Mouse (Mus musculus) liver, postnatal 0 days (tissue): ENCODE data around the gene Ctbs. TPM values are rescaled to one million over a fixed set of nuclear protein-coding genes. Genes with fewer than 3 reads are reported as not detected.

Source experiments
- ATAC-seq: fragments of 200-750 bp; cut with Nextera tagmentation; 2 replicates; pipeline ENCODE4 v1.8.0; 2017; ENCODE audit warnings: mild to moderate bottlenecking, moderate library complexity
- DNase-seq: peaks from one replicate; pipeline ENCODE4 v3.0.0-alpha.2; 2016
- H3K27ac ChIP-seq: fragments of 300-500 bp; sonication (generic); 2 replicates; pipeline ENCODE4 v1.5.1; 2014; ENCODE audit warnings: antibody characterized with exemption, moderate library complexity, mild to moderate bottlenecking, low read depth
- H3K27me3 ChIP-seq: fragments of 300-500 bp; sonication (generic); 2 replicates; pipeline ENCODE4 v1.6.1; 2014; ENCODE audit warnings: low read length, control low read depth, mixed read lengths; ENCODE audit not compliant: insufficient read depth
- H3K36me3 ChIP-seq: fragments of 300-500 bp; sonication (generic); replicated peaks from 2 replicates; pipeline ENCODE4 v1.6.1; 2014; ENCODE audit warnings: mild to moderate bottlenecking, control low read depth, low read length, moderate library complexity, mixed read lengths; ENCODE audit not compliant: insufficient read depth
- H3K4me1 ChIP-seq: fragments of 300-500 bp; sonication (generic); 2 replicates; pipeline ENCODE4 v1.6.1; 2014; ENCODE audit warnings: antibody characterized with exemption, mild to moderate bottlenecking, control low read depth; ENCODE audit not compliant: insufficient read depth
- H3K4me2 ChIP-seq: fragments of 300-500 bp; sonication (generic); 2 replicates; pipeline ENCODE4 v1.6.1; 2014; ENCODE audit warnings: low read depth, mild to moderate bottlenecking, low read length, moderate library complexity, mixed read lengths
- H3K4me3 ChIP-seq: fragments of 300-500 bp; sonication (generic); 2 replicates; pipeline ENCODE4 v1.5.1; 2014; ENCODE audit warnings: low read depth, low read length
- H3K9ac ChIP-seq: fragments of 300-500 bp; sonication (generic); replicated peaks from 2 replicates; pipeline ENCODE4 v1.6.1; 2014; ENCODE audit warnings: mild to moderate bottlenecking, moderate library complexity
- H3K9me3 ChIP-seq: fragments of 300-500 bp; sonication (generic); 2 replicates; pipeline ENCODE4 v1.6.1; 2016; ENCODE audit warnings: mild to moderate bottlenecking, control low read depth, low read length, mixed read lengths
- CTCF ChIP-seq: sonication (generic); IDR thresholded peaks from 2 replicates; pipeline ENCODE4 v1.5.1; 2016; ENCODE audit warnings: antibody characterized with exemption, low read depth
- EP300 ChIP-seq: IDR thresholded peaks from 2 replicates; pipeline ENCODE4 v1.6.1; 2016; ENCODE audit warnings: antibody characterized with exemption, low read depth, mild to moderate bottlenecking
- WGBS: fragments of 180-500 bp; shearing (Covaris S2); extraction: QIAGEN DNeasy Blood & Tissue Kit; methylation state at CpG from one replicate; pipeline ENCODE4 v1.1.7; 2014; ENCODE audit not compliant: insufficient replicate concordance; 5-methylcytosine and 5-hydroxymethylcytosine counted together
- polyA plus RNA-seq: library from polyadenylated mRNA; unstranded; fragments of >200 nt; fragmentation: Nextera tagmentation; extraction: Ambion mirVana; gene quantifications from 2 replicates; pipeline ENCODE4 v1.2.1, GENCODE M21; 2015

Ctbs gene
- 8.3 and 9.9 TPM in 2 replicates for polyA plus RNA-seq

GRCm38 (mm10) chr3:146449745-146450250, at the start of gene Ctbs:
Gene Ctbs, plus strand, starts transcription at chr3:146449795.
- H3K4me3 ChIP-seq = peak within 1 kb of the TSS; percentile 59
- H3K36me3 ChIP-seq = no peaks in the 10 kb centered on the region
- H3K4me1 ChIP-seq = peaks cover 9% of the 10 kb centered on the region
- H3K27me3 ChIP-seq = no peaks in the 10 kb centered on the region
- TF ChIP-seq EP300 (no peak), CTCF (no peak)
- DNase-seq = no peak
- peak within 1 kb of the TSS; percentile 93 for H3K27ac ChIP-seq
- 0 out of 2 replicates have a peak, but pooled peaks have one; percentile 0 for ATAC-seq
- peak within 1 kb of the TSS; percentile 84 for H3K4me2 ChIP-seq
- H3K9me3 ChIP-seq = no peaks in the 10 kb centered on the region
- H3K9ac ChIP-seq = peak within 1 kb of the TSS; percentile 83
- 52% methylated on average over 9 of the region's 9 CpGs for WGBS

DNA sequence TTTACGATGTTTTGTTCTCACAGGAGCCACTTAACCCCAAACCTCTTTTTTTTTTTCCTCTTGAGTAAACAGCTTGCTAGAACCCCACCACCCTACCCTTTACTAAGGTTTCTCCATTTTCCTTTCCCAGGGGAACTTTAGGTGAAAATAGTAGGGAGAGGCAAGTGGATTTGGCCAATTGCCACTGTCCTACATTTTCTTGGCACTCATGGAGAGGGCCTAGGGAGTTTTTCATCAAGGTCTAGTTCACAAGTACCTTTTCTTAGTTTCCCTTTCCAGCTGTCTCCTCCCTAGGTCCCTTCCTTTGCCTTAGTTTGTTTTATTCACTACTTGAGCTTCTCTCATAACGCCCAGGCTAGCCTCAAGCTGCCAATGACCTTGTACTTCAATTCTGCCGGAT, 45.8 kb upstream of the Ctbs start:
- Histone ChIP-seq H3K27ac (peak overlapping the region; percentile 83), H3K4me1 (peaks cover 25% of the 10 kb centered on the region), H3K9ac (peak overlapping the region; percentile 93), H3K4me3 (peak overlapping the region; percentile 96), H3K9me3 (no peaks in the 10 kb centered on the region), H3K27me3 (no peaks in the 10 kb centered on the region), H3K36me3 (no peaks in the 10 kb centered on the region), H3K4me2 (peak overlapping the region; percentile 98)
- TF ChIP-seq EP300 (no peak), CTCF (no peak)
- 38% methylated on average over 3 of the region's 3 CpGs for WGBS
- no peak for ATAC-seq
- DNase-seq = no peak

- peak; percentile 99 for DNase-seq
- H3K9me3 ChIP-seq = no peaks in the 10 kb centered on the region
- TF ChIP-seq CTCF (no peak), EP300 (no peak)
- WGBS = under 1% methylated on average over 54 of the region's 100 CpGs
- H3K36me3 ChIP-seq = no peaks in the 10 kb centered on the region
- H3K4me2 ChIP-seq = peak within 1 kb of the TSS; percentile 98
- ATAC-seq = peak; percentile 97
- peak within 1 kb of the TSS; percentile 96 for H3K4me3 ChIP-seq
- peak within 1 kb of the TSS; percentile 93 for H3K9ac ChIP-seq
- peaks cover 25% of the 10 kb centered on the region for H3K4me1 ChIP-seq
- peak within 1 kb of the TSS; percentile 83 for H3K27ac ChIP-seq
- no peaks in the 10 kb centered on the region for H3K27me3 ChIP-seq
These were observed 45.0 kb upstream of the Ctbs start, which contains the start of gene Ssx2ip for GRCm38 (mm10) chr3:146404311-146405201. Gene Ssx2ip, plus strand, starts transcription at chr3:146404642.

GRCm38 (mm10) chr3:146405213-146406006, 44.2 kb upstream of the Ctbs start:
- 33% methylated on average over 18 of the region's 18 CpGs for WGBS
- H3K27ac ChIP-seq = peak overlapping the region; percentile 83

DNA sequence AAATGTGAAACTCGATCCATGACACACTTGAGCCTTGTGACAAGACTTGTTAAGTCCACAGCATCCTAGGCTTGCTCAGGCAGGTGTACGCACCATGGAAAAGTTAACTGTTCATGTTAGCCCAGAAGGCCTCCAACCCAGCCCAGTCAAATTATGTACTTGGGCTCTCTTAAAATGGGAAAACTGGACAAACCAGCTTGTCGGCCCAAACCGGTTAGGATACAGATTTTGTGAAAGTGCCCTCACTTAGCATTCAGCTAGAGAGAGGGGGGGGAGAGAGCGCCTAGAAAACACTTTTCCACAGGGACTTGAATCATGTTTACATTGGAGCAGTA, 43.6 kb upstream of the Ctbs start:
- Histone ChIP-seq H3K4me1 (peaks cover 36% of the 10 kb centered on the region), H3K27ac (peak overlapping the region; percentile 83; the same call in 1 of the 2 replicates), H3K4me2 (peak overlapping the region; percentile 98), H3K27me3 (no peaks in the 10 kb centered on the region), H3K9ac (peak overlapping the region; percentile 93), H3K36me3 (no peaks in the 10 kb centered on the region), H3K9me3 (no peaks in the 10 kb centered on the region), H3K4me3 (peak overlapping the region; percentile 96)
- DNase-seq = no peak
- TF ChIP-seq CTCF = no peak
- no peak for TF ChIP-seq EP300
- ATAC-seq = no peak
- WGBS = 54% methylated on average over 5 of the region's 5 CpGs

More at GRCm38 (mm10) chr3:146405213-146406006, 44.2 kb upstream of the Ctbs start:
- peak overlapping the region; percentile 93 for H3K9ac ChIP-seq
- H3K9me3 ChIP-seq = no peaks in the 10 kb centered on the region
- peaks cover 31% of the 10 kb centered on the region for H3K4me1 ChIP-seq
- ATAC-seq (peak; percentile 63), DNase-seq (peak; percentile 42)
- H3K4me3 ChIP-seq = peak overlapping the region; percentile 96
- no peaks in the 10 kb centered on the region for H3K27me3 ChIP-seq
- TF ChIP-seq CTCF (no peak), EP300 (peak; percentile 90)
- peak overlapping the region; percentile 98 for H3K4me2 ChIP-seq
- H3K36me3 ChIP-seq = no peaks in the 10 kb centered on the region
